Mouse (Mus musculus): Measurements from ENCODE around the gene Cbln1. TPM values are rescaled to one million over a fixed set of nuclear protein-coding genes. Genes with fewer than 3 reads are reported as not detected.

Gene Cbln1
- polyA plus RNA-seq, 1 experiment from 2014 or later = 0.14 TPM

DNA sequence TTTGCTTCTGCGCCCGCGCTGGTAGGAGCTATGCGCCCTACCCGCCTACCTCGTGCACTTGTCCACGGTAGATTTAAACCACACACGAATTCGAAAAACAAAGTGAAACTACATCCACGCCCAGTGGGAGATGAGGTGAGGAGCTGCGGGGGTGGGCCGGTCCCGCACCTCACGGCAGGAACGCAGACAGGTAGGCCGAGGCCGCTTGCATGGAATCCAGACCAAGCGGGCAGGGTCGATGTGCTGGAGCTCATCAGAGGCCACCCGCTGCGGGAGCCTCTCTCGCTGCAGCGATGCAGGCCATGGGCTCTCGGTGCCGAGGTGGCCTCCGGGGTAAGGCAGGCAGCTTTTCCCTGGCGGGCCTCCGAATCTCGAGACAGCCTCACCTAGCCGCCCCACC lies 905 bp upstream of the Cbln1 start:
- Histone ChIP-seq H3K27me3 (ENCODE audit: control insufficient read depth, insufficient read depth, low read length) (peaks cover 81% of the 10 kb centered on the region), H3K36me3 (ENCODE audit: control insufficient read depth, insufficient read depth, low read length) (no peaks in the 10 kb centered on the region)

DNA sequence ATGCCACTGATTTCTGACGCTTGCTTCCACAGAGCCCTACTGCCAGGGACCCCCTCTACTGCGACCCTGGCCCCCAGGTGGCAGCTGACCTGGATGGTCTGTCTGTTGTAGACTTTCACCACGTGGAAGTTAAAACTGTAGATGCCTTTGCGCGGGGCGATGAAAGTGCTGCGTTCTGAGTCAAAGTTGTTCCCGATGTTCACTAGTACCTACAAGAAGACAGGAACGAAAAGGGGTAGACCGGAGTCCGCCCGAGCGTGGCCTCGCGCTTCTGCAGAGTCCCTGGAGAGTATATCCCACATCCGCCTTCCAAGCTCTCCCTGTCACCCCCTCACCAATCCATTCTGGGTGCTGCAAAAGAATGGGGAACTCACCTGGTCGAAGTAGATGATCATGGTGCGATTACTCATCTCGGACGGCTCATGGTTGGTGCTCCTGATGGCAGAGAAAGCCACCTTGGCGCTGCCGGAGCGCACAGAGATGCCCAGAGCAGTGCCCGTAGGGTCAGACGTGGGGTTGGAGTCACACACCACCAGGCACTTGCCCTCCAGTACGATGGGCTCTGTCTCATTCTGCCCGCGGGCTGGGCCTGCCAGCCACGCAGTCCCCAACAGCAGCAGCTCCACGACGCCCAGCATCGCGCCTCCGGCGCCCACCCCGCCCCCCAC lies 672 bp downstream of the Cbln1 start:
- ATAC-seq (ENCODE audit: insufficient read depth, low FRiP score) = no peak
- Histone ChIP-seq H3K9me3 (replicated peaks; ENCODE audit: control insufficient read depth, low read length) (no peaks in the 10 kb centered on the region), H3K4me3 (replicated peaks; ENCODE audit: low read length) (peak overlapping the region; percentile 55), H3K27ac (ENCODE audit: low read length) (no peak overlapping the region), H3K4me1 (ENCODE audit: control insufficient read depth, insufficient read depth, low read length) (peaks cover 26% of the 10 kb centered on the region), H3K27me3 (ENCODE audit: control insufficient read depth, insufficient read depth, low read length) (peaks cover 86% of the 10 kb centered on the region), H3K4me2 (ENCODE audit: low read depth, low read length) (peak overlapping the region; percentile 96), H3K9ac (ENCODE audit: low read length) (no peak overlapping the region; the same call in 1 of the 2 replicates), H3K36me3 (ENCODE audit: control insufficient read depth, insufficient read depth, low read length) (no peaks in the 10 kb centered on the region)
- under 1% methylated on average over 35 of the region's 36 CpGs for WGBS

More for the DNA sequence above, 905 bp upstream of the Cbln1 start:
- peak overlapping the region; percentile 96 for H3K4me2 ChIP-seq (ENCODE audit: low read depth, low read length)
- H3K9ac ChIP-seq (ENCODE audit: low read length) = no peak overlapping the region
- no peak for ATAC-seq (ENCODE audit: insufficient read depth, low FRiP score)
- H3K4me1 ChIP-seq (ENCODE audit: control insufficient read depth, insufficient read depth, low read length) = peaks cover 26% of the 10 kb centered on the region
- peak overlapping the region; percentile 55 for H3K4me3 ChIP-seq (replicated peaks; ENCODE audit: low read length)
- 2% methylated on average over 30 of the region's 30 CpGs for WGBS
- no peak overlapping the region for H3K27ac ChIP-seq (ENCODE audit: low read length)
- no peaks in the 10 kb centered on the region for H3K9me3 ChIP-seq (replicated peaks; ENCODE audit: control insufficient read depth, low read length)

GRCm38 (mm10) chr8:87470834-87471602 lies 1.4 kb downstream of the Cbln1 start:
- H3K27ac ChIP-seq (ENCODE audit: low read length) = no peak overlapping the region
- peak overlapping the region; percentile 23 for H3K4me3 ChIP-seq (replicated peaks; ENCODE audit: low read length)
- no peaks in the 10 kb centered on the region for H3K36me3 ChIP-seq (ENCODE audit: control insufficient read depth, insufficient read depth, low read length)
- WGBS = 3% methylated on average over 32 of the region's 32 CpGs
- no peak overlapping the region for H3K9ac ChIP-seq (ENCODE audit: low read length)
- H3K4me1 ChIP-seq (ENCODE audit: control insufficient read depth, insufficient read depth, low read length) = peaks cover 26% of the 10 kb centered on the region
- H3K4me2 ChIP-seq (ENCODE audit: low read depth, low read length) = peak overlapping the region; percentile 39; the same call in 1 of the 2 replicates
- H3K9me3 ChIP-seq (replicated peaks; ENCODE audit: control insufficient read depth, low read length) = no peaks in the 10 kb centered on the region
- H3K27me3 ChIP-seq (ENCODE audit: control insufficient read depth, insufficient read depth, low read length) = peaks cover 89% of the 10 kb centered on the region
- ATAC-seq (ENCODE audit: insufficient read depth, low FRiP score) = no peak

GRCm38 (mm10) chr8:87469931-87470833 lies 2.2 kb downstream of the Cbln1 start:
- Histone ChIP-seq H3K9me3 (replicated peaks; ENCODE audit: control insufficient read depth, low read length) (no peaks in the 10 kb centered on the region), H3K36me3 (ENCODE audit: control insufficient read depth, insufficient read depth, low read length) (no peaks in the 10 kb centered on the region), H3K27me3 (ENCODE audit: control insufficient read depth, insufficient read depth, low read length) (peaks cover 90% of the 10 kb centered on the region), H3K4me3 (replicated peaks; ENCODE audit: low read length) (peak overlapping the region; percentile 23), H3K9ac (ENCODE audit: low read length) (no peak overlapping the region), H3K4me2 (ENCODE audit: low read depth, low read length) (peak overlapping the region; percentile 39), H3K4me1 (ENCODE audit: control insufficient read depth, insufficient read depth, low read length) (peaks cover 26% of the 10 kb centered on the region), H3K27ac (ENCODE audit: low read length) (no peak overlapping the region)
- under 1% methylated on average over 59 of the region's 59 CpGs for WGBS
- ATAC-seq (ENCODE audit: insufficient read depth, low FRiP score) = no peak

- Histone ChIP-seq H3K27ac (ENCODE audit: low read length) (no peak overlapping the region), H3K9ac (ENCODE audit: low read length) (no peak overlapping the region), H3K9me3 (replicated peaks; ENCODE audit: control insufficient read depth, low read length) (no peaks in the 10 kb centered on the region), H3K4me3 (replicated peaks; ENCODE audit: low read length) (no peak overlapping the region), H3K4me2 (ENCODE audit: low read depth, low read length) (no peak overlapping the region), H3K27me3 (ENCODE audit: control insufficient read depth, insufficient read depth, low read length) (peaks cover 85% of the 10 kb centered on the region), H3K36me3 (ENCODE audit: control insufficient read depth, insufficient read depth, low read length) (no peaks in the 10 kb centered on the region), H3K4me1 (ENCODE audit: control insufficient read depth, insufficient read depth, low read length) (peaks cover 26% of the 10 kb centered on the region)
- WGBS = 3% methylated on average over 45 of the region's 45 CpGs
- no peak for ATAC-seq (ENCODE audit: insufficient read depth, low FRiP score)
Measured at GRCm38 (mm10) chr8:87468958-87469815, 3.2 kb downstream of the Cbln1 start.

DNA sequence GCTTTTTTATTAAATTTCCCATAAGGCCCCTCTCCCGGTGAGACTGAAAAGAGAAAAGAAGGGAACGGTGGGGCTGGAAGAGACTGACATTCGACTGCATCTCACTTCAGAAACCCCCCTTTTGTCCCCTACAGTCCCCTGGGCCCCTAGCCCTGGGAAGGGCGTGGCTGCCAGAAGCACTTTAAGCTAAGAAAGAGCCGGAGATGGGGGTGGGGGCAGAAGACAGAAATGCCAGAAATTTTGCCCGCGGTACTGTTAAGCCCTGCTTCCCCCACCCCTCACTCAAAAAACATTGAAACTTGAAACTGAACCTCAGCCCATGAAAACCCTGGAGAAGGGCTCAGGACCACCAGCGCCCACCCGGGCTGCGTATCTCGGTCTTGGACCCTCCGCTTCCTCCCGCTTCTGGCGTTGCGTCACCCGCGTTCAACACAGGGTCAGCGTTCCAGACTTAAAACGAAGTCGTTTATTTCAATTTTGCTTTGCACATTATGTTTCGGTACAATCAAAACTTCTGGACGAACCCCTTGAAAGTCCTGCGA lies 3.9 kb downstream of the Cbln1 start:
- H3K27me3 ChIP-seq (ENCODE audit: control insufficient read depth, insufficient read depth, low read length) = peaks cover 82% of the 10 kb centered on the region
- no peaks in the 10 kb centered on the region for H3K9me3 ChIP-seq (replicated peaks; ENCODE audit: control insufficient read depth, low read length)
- ATAC-seq (ENCODE audit: insufficient read depth, low FRiP score) = no peak
- H3K4me1 ChIP-seq (ENCODE audit: control insufficient read depth, insufficient read depth, low read length) = peaks cover 26% of the 10 kb centered on the region
- H3K4me3 ChIP-seq (replicated peaks; ENCODE audit: low read length) = no peak overlapping the region
- H3K36me3 ChIP-seq (ENCODE audit: control insufficient read depth, insufficient read depth, low read length) = no peaks in the 10 kb centered on the region
- no peak overlapping the region for H3K27ac ChIP-seq (ENCODE audit: low read length)
- H3K4me2 ChIP-seq (ENCODE audit: low read depth, low read length) = no peak overlapping the region
- WGBS = 2% methylated on average over 23 of the region's 23 CpGs
- no peak overlapping the region for H3K9ac ChIP-seq (ENCODE audit: low read length)

DNA sequence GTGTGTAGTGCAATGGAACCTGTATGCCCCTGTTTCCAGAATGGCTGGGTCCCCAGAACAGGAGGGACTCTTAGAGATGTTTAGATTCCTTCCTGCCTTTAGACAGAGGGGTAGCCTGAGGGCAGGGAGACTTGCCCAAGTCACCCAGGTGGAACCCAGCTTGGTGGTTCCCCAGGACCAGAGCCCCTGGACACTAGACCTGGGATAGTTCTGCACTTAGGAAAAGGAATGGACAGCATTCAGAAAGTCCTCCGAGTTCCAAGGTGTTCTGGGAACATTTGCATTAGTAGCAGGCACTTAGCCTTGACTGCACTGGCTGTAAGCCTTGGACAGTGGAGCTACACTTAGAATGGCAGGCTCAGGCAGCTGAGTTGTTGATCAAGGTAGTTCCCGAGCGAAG lies 4.5 kb downstream of the Cbln1 start:
- H3K27ac ChIP-seq (ENCODE audit: low read length) = no peak overlapping the region
- H3K36me3 ChIP-seq (ENCODE audit: control insufficient read depth, insufficient read depth, low read length) = no peaks in the 10 kb centered on the region
- H3K4me3 ChIP-seq (replicated peaks; ENCODE audit: low read length) = no peak overlapping the region
- 18% methylated on average over 3 of the region's 3 CpGs for WGBS
- ATAC-seq (ENCODE audit: insufficient read depth, low FRiP score) = no peak
- no peak overlapping the region for H3K4me2 ChIP-seq (ENCODE audit: low read depth, low read length)
- peaks cover 76% of the 10 kb centered on the region for H3K27me3 ChIP-seq (ENCODE audit: control insufficient read depth, insufficient read depth, low read length)
- H3K9me3 ChIP-seq (replicated peaks; ENCODE audit: control insufficient read depth, low read length) = no peaks in the 10 kb centered on the region
- peaks cover 22% of the 10 kb centered on the region for H3K4me1 ChIP-seq (ENCODE audit: control insufficient read depth, insufficient read depth, low read length)
- no peak overlapping the region for H3K9ac ChIP-seq (ENCODE audit: low read length)

DNA sequence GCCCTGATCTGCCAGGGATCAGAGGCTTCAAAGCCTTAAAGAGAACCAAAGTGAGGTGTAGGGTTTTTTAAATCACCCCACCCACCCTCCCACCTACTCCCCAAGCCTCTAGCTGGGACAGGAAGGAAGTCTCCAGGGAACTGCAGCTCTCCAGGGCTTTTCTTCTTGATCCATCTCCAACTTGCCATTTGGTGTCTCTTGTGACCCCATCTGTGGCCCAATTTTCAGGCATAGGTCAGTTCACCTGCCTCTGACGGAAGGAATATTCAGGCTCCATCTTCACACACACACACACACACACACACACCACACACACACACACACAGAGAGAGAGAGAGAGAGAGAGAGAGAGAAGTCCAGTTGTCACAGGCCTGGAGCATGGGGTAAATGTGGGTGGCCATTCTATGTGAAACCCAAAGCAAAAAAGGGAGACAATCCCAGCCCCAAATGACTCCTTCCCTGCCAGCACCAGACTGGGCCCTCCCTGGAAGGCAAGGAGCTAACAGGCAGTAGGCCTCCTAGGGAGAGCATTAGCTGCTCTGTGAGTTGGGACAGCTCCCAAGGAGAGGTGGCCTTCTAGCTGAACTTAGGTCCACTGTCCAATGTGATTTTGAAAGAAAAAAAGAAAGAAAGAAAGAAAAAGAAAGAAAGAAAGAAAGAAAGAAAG lies 5.3 kb downstream of the Cbln1 start:
- Histone ChIP-seq H3K4me2 (ENCODE audit: low read depth, low read length) (no peak overlapping the region), H3K9me3 (replicated peaks; ENCODE audit: control insufficient read depth, low read length) (no peaks in the 10 kb centered on the region), H3K4me3 (replicated peaks; ENCODE audit: low read length) (no peak overlapping the region), H3K27me3 (ENCODE audit: control insufficient read depth, insufficient read depth, low read length) (peaks cover 69% of the 10 kb centered on the region), H3K36me3 (ENCODE audit: control insufficient read depth, insufficient read depth, low read length) (no peaks in the 10 kb centered on the region), H3K27ac (ENCODE audit: low read length) (no peak overlapping the region), H3K4me1 (ENCODE audit: control insufficient read depth, insufficient read depth, low read length) (peaks cover 16% of the 10 kb centered on the region), H3K9ac (ENCODE audit: low read length) (no peak overlapping the region)
- 69% methylated on average over 1 of the region's 1 CpGs for whole genome bisulfite sequencing
- ATAC-seq (ENCODE audit: insufficient read depth, low FRiP score) = no peak
